Mouse (Mus musculus): Measurements from ENCODE around the gene Pln. TPM values are rescaled to one million over a fixed set of nuclear protein-coding genes. Genes with fewer than 3 reads are reported as not detected.

Gene Pln
- polyA plus RNA-seq, 1 experiment = 2.8 TPM

DNA sequence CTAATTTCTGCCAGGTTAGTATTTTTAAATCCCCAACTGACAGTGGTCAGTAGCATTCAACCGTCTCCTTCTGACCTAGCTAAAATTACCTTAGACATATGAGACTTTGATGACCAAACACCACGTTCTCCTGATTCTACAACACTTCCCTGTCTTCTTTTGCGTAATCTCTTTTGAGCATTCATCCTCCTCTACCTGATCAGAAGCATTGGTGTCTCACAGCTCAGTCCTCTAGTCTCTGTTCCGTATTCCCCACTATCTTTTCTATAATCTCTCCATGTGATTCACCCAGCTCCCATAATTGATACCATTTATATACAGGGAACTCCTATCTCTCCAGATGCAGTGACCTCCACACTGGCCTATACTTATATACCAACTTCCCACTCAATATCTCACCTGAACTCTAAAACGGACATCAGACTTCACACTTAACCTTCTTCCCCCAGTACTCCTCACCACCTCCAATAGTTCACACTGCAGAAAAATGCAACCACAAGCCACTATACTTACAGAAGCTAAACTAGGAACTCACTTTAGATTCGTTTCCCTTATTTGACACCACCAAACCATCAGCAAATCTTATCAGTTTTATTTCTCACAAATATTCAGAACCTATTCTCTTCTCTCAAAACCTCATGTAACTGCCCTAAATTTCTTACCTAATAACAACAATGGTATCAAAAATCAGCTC, 36.6 kb downstream of the Pln start:
- 86% methylated on average over 6 of the region's 6 CpGs for WGBS
- H3K27ac ChIP-seq (ENCODE audit: insufficient read depth, low read length) = no peak overlapping the region
- TF ChIP-seq POLR2A (IDR thresholded peaks at IDR 0.05; ENCODE audit: borderline replicate concordance, insufficient read depth, low read length) (no peak), CTCF (IDR thresholded peaks at IDR 0.05; ENCODE audit: borderline replicate concordance, insufficient read depth, low read depth, low read length) (no peak)
- H3K27me3 ChIP-seq (ENCODE audit: control insufficient read depth, insufficient read depth, low read length) = no peaks in the 10 kb centered on the region
- no peak overlapping the region for H3K4me3 ChIP-seq (replicated peaks; ENCODE audit: insufficient read depth, low read depth, low read length)
- DNase-seq = no peak
- H3K4me1 ChIP-seq (ENCODE audit: control insufficient read depth, insufficient read depth, low read length) = peaks cover 2% of the 10 kb centered on the region; the same call in 1 of the 2 replicates

GRCm38 (mm10) chr10:53377096-53377495, 39.6 kb downstream of the Pln start:
- peak; percentile 16 to 35 for DNase-seq
- Histone ChIP-seq H3K27ac (ENCODE audit: insufficient read depth, low read length) (no peak overlapping the region), H3K27me3 (ENCODE audit: control insufficient read depth, insufficient read depth, low read length) (no peaks in the 10 kb centered on the region), H3K4me1 (ENCODE audit: control insufficient read depth, insufficient read depth, low read length) (peaks cover 2% of the 10 kb centered on the region; the same call in 1 of the 2 replicates), H3K4me3 (replicated peaks; ENCODE audit: insufficient read depth, low read depth, low read length) (no peak overlapping the region)
- no peak for TF ChIP-seq POLR2A (IDR thresholded peaks at IDR 0.05; ENCODE audit: borderline replicate concordance, insufficient read depth, low read length)
- TF ChIP-seq CTCF (IDR thresholded peaks at IDR 0.05; ENCODE audit: borderline replicate concordance, insufficient read depth, low read depth, low read length) = no peak

DNA sequence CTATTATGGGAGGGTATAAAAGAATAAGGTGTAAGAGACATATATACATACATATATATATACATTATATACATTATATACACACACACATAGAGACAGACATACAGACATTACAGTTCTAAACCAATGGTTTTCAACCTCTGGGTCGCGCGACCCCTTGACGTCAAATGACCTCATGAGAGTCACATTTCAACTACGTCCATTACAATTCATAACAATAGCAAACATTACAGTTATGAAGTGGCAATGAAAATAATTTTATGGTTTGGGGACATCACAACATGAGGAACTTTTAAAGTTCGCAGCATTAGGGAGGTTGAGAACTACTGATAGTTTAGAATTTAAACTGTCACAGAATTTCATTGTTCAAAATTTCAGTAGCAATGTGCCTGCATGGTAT, 40.8 kb downstream of the Pln start:
- H3K27ac ChIP-seq (ENCODE audit: insufficient read depth, low read length) = no peak overlapping the region
- TF ChIP-seq CTCF (IDR thresholded peaks at IDR 0.05; ENCODE audit: borderline replicate concordance, insufficient read depth, low read depth, low read length) (no peak), POLR2A (IDR thresholded peaks at IDR 0.05; ENCODE audit: borderline replicate concordance, insufficient read depth, low read length) (no peak)
- H3K4me1 ChIP-seq (ENCODE audit: control insufficient read depth, insufficient read depth, low read length) = peaks cover 2% of the 10 kb centered on the region; the same call in 1 of the 2 replicates
- 72% methylated on average over 6 of the region's 6 CpGs for WGBS
- H3K27me3 ChIP-seq (ENCODE audit: control insufficient read depth, insufficient read depth, low read length) = no peaks in the 10 kb centered on the region
- no peak for DNase-seq
- peak overlapping the region; percentile 100 for H3K4me3 ChIP-seq (replicated peaks; ENCODE audit: insufficient read depth, low read depth, low read length)

- under 1% methylated on average over 59 of the region's 59 CpGs for WGBS
- no peaks in the 10 kb centered on the region for H3K27me3 ChIP-seq (ENCODE audit: control insufficient read depth, insufficient read depth, low read length)
Observed at GRCm38 (mm10) chr10:53378981-53379708, 41.7 kb downstream of the Pln start.

DNA sequence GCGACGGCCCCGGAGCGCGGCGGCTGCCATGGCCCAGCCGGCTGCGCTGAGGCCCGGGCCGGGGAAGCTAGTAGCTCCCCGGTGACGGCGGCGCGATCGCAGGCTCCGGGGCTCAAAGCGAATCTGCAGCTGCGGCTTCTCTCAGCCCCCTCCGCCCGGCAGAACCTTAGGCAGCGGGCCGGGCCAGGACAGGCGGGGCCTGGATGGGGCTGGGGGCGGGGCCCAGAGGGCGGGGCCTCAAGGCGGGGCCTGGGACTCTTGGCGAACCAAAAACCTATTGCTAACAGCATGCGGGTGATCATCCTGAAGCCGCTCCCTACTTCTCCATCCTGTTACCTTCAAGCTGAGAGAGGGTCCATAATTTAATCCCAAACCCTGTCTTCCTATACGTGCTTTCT, 42.2 kb downstream of the Pln start, which contains the start of gene Cep85l:
Gene Cep85l, minus strand, starts transcription at position 239 of the 398 bp plus-strand sequence.
- WGBS = under 1% methylated on average over 31 of the region's 31 CpGs
- TF ChIP-seq CTCF (IDR thresholded peaks at IDR 0.05; ENCODE audit: borderline replicate concordance, insufficient read depth, low read depth, low read length) (no peak), POLR2A (IDR thresholded peaks at IDR 0.05; ENCODE audit: borderline replicate concordance, insufficient read depth, low read length) (peak; percentile 61)
- H3K27ac ChIP-seq (ENCODE audit: insufficient read depth, low read length) = peak within 1 kb of the TSS; percentile 99

More at GRCm38 (mm10) chr10:53378981-53379708, 41.7 kb downstream of the Pln start:
- DNase-seq = peak; percentile 61 to 75
- TF ChIP-seq POLR2A (IDR thresholded peaks at IDR 0.05; ENCODE audit: borderline replicate concordance, insufficient read depth, low read length) = no peak
- no peak for TF ChIP-seq CTCF (IDR thresholded peaks at IDR 0.05; ENCODE audit: borderline replicate concordance, insufficient read depth, low read depth, low read length)
- Histone ChIP-seq H3K27ac (ENCODE audit: insufficient read depth, low read length) (peak overlapping the region; percentile 99), H3K4me1 (ENCODE audit: control insufficient read depth, insufficient read depth, low read length) (peaks cover 2% of the 10 kb centered on the region; the same call in 1 of the 2 replicates), H3K4me3 (replicated peaks; ENCODE audit: insufficient read depth, low read depth, low read length) (peak overlapping the region; percentile 100)

DNA sequence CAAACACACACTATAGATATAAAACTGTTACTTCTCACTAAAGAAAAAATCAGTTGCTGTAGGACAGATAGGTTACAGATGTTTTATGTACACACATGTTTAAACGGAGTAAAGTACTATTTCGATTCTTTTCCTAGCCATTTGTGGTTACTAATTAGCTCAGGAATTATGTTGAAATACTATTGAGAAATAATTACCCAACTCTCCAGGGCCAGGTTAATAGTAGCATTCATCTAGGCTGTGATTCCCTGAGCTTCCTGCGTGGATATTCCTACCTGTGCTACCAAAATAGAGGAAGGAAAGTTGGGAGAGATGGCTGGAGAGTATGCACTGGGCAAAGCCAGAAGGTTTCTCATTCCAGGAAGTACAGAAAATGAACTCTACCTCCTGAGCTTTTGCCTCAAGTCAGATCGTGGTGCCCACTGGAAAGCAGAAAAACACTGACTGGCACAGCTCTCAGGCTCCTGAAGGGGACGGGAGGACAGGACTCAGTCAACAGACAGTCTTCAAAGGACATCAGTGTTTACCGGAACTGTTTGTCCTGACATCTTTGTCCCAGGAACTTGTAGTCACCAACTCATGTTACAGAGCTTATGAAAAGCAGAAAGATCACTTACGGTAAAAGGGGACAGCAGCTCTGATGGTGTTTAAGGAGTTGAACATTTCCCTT, 45.4 kb downstream of the Pln start:
- no peak for DNase-seq
- Histone ChIP-seq H3K4me1 (ENCODE audit: control insufficient read depth, insufficient read depth, low read length) (no peaks in the 10 kb centered on the region; the same call in 1 of the 2 replicates), H3K27ac (ENCODE audit: insufficient read depth, low read length) (no peak overlapping the region), H3K27me3 (ENCODE audit: control insufficient read depth, insufficient read depth, low read length) (no peaks in the 10 kb centered on the region), H3K4me3 (replicated peaks; ENCODE audit: insufficient read depth, low read depth, low read length) (no peak overlapping the region)
- WGBS = 79% methylated on average over 7 of the region's 7 CpGs
- TF ChIP-seq CTCF (IDR thresholded peaks at IDR 0.05; ENCODE audit: borderline replicate concordance, insufficient read depth, low read depth, low read length) (no peak), POLR2A (IDR thresholded peaks at IDR 0.05; ENCODE audit: borderline replicate concordance, insufficient read depth, low read length) (no peak)

More for the DNA sequence above, 42.2 kb downstream of the Pln start, which contains the start of gene Cep85l:
- no peaks in the 10 kb centered on the region for H3K27me3 ChIP-seq (ENCODE audit: control insufficient read depth, insufficient read depth, low read length)
- H3K4me1 ChIP-seq (ENCODE audit: control insufficient read depth, insufficient read depth, low read length) = peaks cover 2% of the 10 kb centered on the region; the same call in 1 of the 2 replicates
- peak; percentile 88 to 91 for DNase-seq
- H3K4me3 ChIP-seq (replicated peaks; ENCODE audit: insufficient read depth, low read depth, low read length) = peak within 1 kb of the TSS; percentile 100

- no peaks in the 10 kb centered on the region for H3K27me3 ChIP-seq (ENCODE audit: control insufficient read depth, insufficient read depth, low read length)
- no peak overlapping the region for H3K27ac ChIP-seq (ENCODE audit: insufficient read depth, low read length)
- WGBS = 100% methylated on average over 1 of the region's 1 CpGs
- no peak for DNase-seq
- H3K4me3 ChIP-seq (replicated peaks; ENCODE audit: insufficient read depth, low read depth, low read length) = no peak overlapping the region
- TF ChIP-seq POLR2A (IDR thresholded peaks at IDR 0.05; ENCODE audit: borderline replicate concordance, insufficient read depth, low read length) = no peak
- TF ChIP-seq CTCF (IDR thresholded peaks at IDR 0.05; ENCODE audit: borderline replicate concordance, insufficient read depth, low read depth, low read length) = no peak
- H3K4me1 ChIP-seq (ENCODE audit: control insufficient read depth, insufficient read depth, low read length) = no peaks in the 10 kb centered on the region
Observed at GRCm38 (mm10) chr10:53384896-53385295, 47.4 kb downstream of the Pln start.

All from cerebellum, adult 2 months (tissue).